Mouse (Mus musculus) heart, embryonic 11.5 days (tissue): ENCODE measurements at regions not wholly inside any gene's neighbourhood (a gene's known extent, or its start where the extent isn't known, plus 50 kb on each side); places are given as distances from the start of the nearest gene placed in this dataset.

Experiments
- ATAC-seq: fragments of 200-750 bp; cut with Nextera tagmentation; replicated peaks from 2 replicates; pipeline ENCODE4 v1.8.0; 2017; ENCODE audit warnings: moderate library complexity; ENCODE audit not compliant: insufficient number of reproducible peaks, low FRiP score, low TSS enrichment
- H3K27ac ChIP-seq: fragments of 300-500 bp; sonication (generic); 2 replicates; pipeline ENCODE4 v1.5.1; 2014; ENCODE audit warnings: mild to moderate bottlenecking, low read depth, low read length
- H3K27me3 ChIP-seq: fragments of 300-500 bp; sonication (generic); 2 replicates; pipeline ENCODE4 v1.6.1; 2014; ENCODE audit warnings: mild to moderate bottlenecking, low read length, mixed read lengths; ENCODE audit not compliant: control insufficient read depth, insufficient read depth
- H3K36me3 ChIP-seq: fragments of 300-500 bp; sonication (generic); 2 replicates; pipeline ENCODE4 v1.6.1; 2014; ENCODE audit warnings: mild to moderate bottlenecking, low read length, moderate library complexity, mixed read lengths; ENCODE audit not compliant: control insufficient read depth, insufficient read depth
- H3K4me1 ChIP-seq: fragments of 300-500 bp; sonication (generic); 2 replicates; pipeline ENCODE4 v1.6.1; 2014; ENCODE audit warnings: low read length; ENCODE audit not compliant: control insufficient read depth, insufficient read depth
- H3K4me2 ChIP-seq: fragments of 300-500 bp; sonication (generic); 2 replicates; pipeline ENCODE4 v1.6.1; 2014; ENCODE audit warnings: mild to moderate bottlenecking, moderate library complexity
- H3K4me3 ChIP-seq: fragments of 300-500 bp; sonication (generic); 2 replicates; pipeline ENCODE4 v1.5.1; 2014; ENCODE audit warnings: low read depth, low read length
- H3K9ac ChIP-seq: fragments of 300-500 bp; sonication (generic); 2 replicates; pipeline ENCODE4 v1.6.1; 2014; ENCODE audit warnings: mild to moderate bottlenecking, low read depth, low read length, moderate library complexity
- H3K9me3 ChIP-seq: fragments of 300-500 bp; sonication (generic); replicated peaks from 2 replicates; pipeline ENCODE4 v1.6.1; 2016; ENCODE audit warnings: low read length; ENCODE audit not compliant: control insufficient read depth
- WGBS: fragments of 180-500 bp; shearing (Covaris S2); extraction: QIAGEN DNeasy Blood & Tissue Kit; methylation state at CpG from one replicate; pipeline ENCODE4 v1.1.7; 2014; ENCODE audit not compliant: insufficient replicate concordance; 5-methylcytosine and 5-hydroxymethylcytosine counted together

DNA sequence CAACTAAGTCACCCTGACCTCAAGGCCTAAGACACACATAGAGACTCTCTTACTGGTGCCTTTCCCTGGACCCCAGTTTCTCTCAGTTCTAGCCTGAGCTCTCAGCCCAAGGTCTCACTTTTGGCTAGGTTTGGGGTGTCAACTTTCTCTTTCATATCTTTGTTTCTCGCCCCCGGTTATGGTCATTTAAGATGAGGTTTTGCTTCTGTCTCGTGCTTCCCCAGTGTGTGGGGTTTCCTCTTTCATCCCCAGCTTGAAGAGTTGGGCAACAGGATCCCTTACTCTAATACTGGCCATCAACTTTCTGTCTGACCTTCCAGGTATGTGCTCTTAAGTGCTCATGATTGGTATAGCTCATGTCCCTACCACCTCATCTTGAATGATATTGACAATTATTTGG lies 67.5 kb downstream of the Lmo4 start:
- no peak for ATAC-seq
- WGBS: 87% methylated on average over 3 of the region's 3 CpGs

DNA sequence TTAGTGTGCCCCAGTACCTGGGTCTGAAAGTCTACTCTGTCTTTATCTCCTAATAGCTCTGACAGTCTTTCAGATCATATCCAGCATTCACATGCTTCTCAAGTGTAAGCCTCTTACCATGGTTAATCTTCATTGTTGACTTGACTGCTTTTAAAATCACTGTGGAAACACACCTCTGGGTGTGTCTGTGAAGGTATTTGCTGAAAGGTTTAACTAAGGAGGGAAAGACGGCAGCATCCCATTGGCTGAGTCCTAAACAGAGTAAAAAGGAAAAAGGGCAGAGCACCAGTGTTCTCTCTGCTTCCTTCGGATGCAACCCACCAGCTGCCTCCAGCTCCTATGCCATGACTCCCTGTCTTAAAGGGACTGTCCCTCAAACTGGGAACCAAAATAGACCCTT lies 68.6 kb downstream of the Lmo4 start:
- H3K4me1 ChIP-seq: no peaks in the 10 kb centered on the region
- no peaks in the 10 kb centered on the region for H3K36me3 ChIP-seq
- no peak overlapping the region for H3K4me2 ChIP-seq
- ATAC-seq: no peak
- H3K9me3 ChIP-seq: no peaks in the 10 kb centered on the region
- no peak overlapping the region for H3K27ac ChIP-seq
- 66% methylated on average over 2 of the region's 2 CpGs for WGBS
- no peak overlapping the region for H3K9ac ChIP-seq
- no peaks in the 10 kb centered on the region for H3K27me3 ChIP-seq
- H3K4me3 ChIP-seq: no peak overlapping the region

More for the DNA sequence above, 67.5 kb downstream of the Lmo4 start:
- Histone ChIP-seq H3K9me3 (no peaks in the 10 kb centered on the region), H3K36me3 (no peaks in the 10 kb centered on the region), H3K9ac (no peak overlapping the region), H3K27me3 (no peaks in the 10 kb centered on the region), H3K4me2 (no peak overlapping the region), H3K4me1 (no peaks in the 10 kb centered on the region), H3K27ac (no peak overlapping the region), H3K4me3 (no peak overlapping the region)

DNA sequence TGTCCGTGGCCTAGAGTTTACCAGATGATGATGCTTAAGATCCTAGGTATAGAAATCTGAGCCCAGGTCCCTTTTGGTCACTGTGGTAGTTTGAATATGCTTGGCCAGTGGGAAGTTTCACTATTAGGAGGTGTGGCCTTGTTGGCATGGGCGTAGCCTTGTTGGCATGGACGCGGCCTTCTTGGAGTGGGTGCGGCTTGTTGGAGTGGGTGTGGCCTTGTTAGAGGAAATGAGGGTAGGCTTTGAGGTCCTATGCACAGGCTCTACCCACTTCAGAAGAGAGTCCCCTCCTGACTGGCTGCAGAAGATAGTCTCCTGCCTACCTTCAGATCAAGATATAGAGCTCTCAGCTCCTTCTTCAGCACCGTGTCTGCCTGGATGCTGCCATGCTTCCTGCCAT lies 69.4 kb downstream of the Lmo4 start:
- Histone ChIP-seq H3K36me3 (no peaks in the 10 kb centered on the region), H3K4me2 (no peak overlapping the region), H3K9ac (no peak overlapping the region), H3K9me3 (no peaks in the 10 kb centered on the region), H3K4me3 (no peak overlapping the region), H3K27ac (no peak overlapping the region), H3K27me3 (no peaks in the 10 kb centered on the region), H3K4me1 (no peaks in the 10 kb centered on the region)
- 94% methylated on average over 6 of the region's 6 CpGs for whole genome bisulfite sequencing
- ATAC-seq: no peak

DNA sequence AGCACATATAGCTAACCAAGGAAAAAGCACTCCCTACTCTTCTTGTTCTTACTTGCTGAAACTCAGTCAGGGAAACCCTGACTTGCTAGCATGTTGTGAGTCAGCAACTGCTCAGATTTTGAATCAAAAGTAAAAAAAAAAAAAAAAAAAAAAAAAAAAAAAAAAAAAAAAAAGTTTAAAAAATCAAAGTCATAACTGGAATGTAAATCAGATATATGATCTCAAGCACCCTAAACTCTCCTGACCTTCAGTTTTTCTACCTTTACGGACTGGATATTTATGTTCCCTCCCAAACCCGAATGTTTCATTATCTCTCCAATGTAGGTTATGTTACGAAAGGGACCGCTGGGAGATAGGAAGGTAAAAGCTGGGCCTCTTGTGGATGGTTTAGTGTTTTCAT lies 77.0 kb downstream of the Lmo4 start:
- Histone ChIP-seq H3K36me3 (no peaks in the 10 kb centered on the region), H3K27me3 (no peaks in the 10 kb centered on the region), H3K4me3 (no peak overlapping the region), H3K9ac (no peak overlapping the region), H3K27ac (no peak overlapping the region), H3K9me3 (no peaks in the 10 kb centered on the region), H3K4me2 (no peak overlapping the region), H3K4me1 (no peaks in the 10 kb centered on the region)
- ATAC-seq: no peak
- 86% methylated on average over 4 of the region's 4 CpGs for WGBS

DNA sequence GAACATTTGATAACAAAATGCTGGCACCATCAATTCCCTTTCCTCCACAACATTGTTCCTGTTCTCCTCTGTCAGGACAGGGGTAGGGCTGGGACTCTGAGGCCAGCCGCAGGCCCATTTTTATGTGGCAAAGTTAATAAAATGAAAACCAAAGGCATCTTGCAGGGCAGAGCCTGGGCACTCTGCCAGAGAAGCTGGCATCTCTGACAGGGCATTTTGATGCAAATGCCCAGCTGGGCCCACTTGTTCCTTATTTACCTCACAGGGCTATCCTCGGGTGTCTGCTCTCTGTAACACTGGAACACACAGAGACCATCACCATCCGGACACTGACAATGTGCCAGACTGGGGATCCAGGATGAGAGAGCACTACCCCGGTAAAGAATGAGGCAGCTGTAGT lies 80.7 kb downstream of the Lmo4 start:
- H3K36me3 ChIP-seq: no peaks in the 10 kb centered on the region
- no peaks in the 10 kb centered on the region for H3K9me3 ChIP-seq
- H3K4me2 ChIP-seq: no peak overlapping the region
- H3K27me3 ChIP-seq: no peaks in the 10 kb centered on the region
- WGBS: 77% methylated on average over 4 of the region's 4 CpGs
- no peak overlapping the region for H3K27ac ChIP-seq
- H3K9ac ChIP-seq: no peak overlapping the region
- no peak overlapping the region for H3K4me3 ChIP-seq
- no peaks in the 10 kb centered on the region for H3K4me1 ChIP-seq
- no peak for ATAC-seq

DNA sequence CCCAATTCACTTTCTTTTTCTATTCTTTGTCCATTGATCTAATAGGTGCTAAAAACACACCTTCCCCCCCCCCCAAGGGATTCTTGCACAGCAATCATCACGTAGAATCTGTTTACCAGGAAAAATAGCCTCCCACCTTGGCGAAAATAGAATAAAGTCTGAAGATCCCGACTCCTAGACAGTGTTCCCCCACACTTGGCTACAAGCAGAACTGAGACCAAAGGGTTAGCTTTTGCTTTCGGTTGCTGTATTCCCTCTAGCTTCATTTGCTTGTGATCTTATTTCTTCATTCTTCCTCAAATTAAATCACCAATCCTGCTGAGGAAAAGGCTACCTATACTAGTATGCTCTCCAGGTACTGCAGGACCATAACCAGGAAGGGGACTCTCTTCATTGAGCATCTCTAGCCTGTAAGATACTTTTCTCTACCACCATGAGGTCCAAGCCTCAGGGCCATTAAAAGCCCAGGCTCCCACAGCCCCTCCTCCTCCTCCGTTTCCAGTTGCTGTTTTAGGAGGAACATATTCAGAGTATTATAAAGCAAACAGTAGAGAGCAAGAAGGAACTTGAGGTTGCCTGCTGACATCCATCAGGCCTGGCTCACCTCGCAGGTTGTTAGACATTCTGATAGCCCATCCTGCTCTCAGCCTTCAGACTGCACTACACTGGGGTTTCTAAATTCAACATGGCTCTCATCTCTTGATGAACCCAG lies 81.5 kb downstream of the Lmo4 start:
- WGBS: 77% methylated on average over 6 of the region's 6 CpGs
- Histone ChIP-seq H3K4me1 (no peaks in the 10 kb centered on the region), H3K4me3 (no peak overlapping the region), H3K27me3 (no peaks in the 10 kb centered on the region), H3K9me3 (no peaks in the 10 kb centered on the region), H3K4me2 (no peak overlapping the region), H3K9ac (no peak overlapping the region), H3K27ac (no peak overlapping the region), H3K36me3 (no peaks in the 10 kb centered on the region)
- ATAC-seq: no peak

DNA sequence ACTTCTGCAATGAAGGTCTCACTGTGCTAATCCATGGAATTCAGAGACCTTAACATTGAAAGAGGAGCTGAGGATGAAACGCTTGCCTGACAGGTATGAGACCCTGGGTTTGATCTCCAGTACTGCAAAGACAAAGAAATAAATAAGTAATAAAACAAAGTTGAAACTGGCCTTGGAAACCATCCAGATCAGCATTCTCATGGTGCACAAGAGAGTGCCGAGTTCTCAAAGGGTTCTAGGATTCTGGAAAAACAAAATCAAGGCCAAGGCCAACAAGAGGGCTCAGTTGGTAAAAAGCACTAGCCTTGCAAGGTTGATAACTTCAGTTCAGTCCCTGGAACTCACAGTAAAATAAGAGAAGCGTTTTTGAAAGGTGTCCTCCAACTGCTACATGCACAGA lies 85.9 kb downstream of the Lmo4 start:
- H3K27me3 ChIP-seq: no peaks in the 10 kb centered on the region
- H3K9ac ChIP-seq: no peak overlapping the region
- no peak overlapping the region for H3K27ac ChIP-seq
- 67% methylated on average over 3 of the region's 3 CpGs for WGBS
- no peak overlapping the region for H3K4me3 ChIP-seq
- no peak overlapping the region for H3K4me2 ChIP-seq
- no peaks in the 10 kb centered on the region for H3K4me1 ChIP-seq
- ATAC-seq: no peak
- H3K9me3 ChIP-seq: no peaks in the 10 kb centered on the region
- no peaks in the 10 kb centered on the region for H3K36me3 ChIP-seq

DNA sequence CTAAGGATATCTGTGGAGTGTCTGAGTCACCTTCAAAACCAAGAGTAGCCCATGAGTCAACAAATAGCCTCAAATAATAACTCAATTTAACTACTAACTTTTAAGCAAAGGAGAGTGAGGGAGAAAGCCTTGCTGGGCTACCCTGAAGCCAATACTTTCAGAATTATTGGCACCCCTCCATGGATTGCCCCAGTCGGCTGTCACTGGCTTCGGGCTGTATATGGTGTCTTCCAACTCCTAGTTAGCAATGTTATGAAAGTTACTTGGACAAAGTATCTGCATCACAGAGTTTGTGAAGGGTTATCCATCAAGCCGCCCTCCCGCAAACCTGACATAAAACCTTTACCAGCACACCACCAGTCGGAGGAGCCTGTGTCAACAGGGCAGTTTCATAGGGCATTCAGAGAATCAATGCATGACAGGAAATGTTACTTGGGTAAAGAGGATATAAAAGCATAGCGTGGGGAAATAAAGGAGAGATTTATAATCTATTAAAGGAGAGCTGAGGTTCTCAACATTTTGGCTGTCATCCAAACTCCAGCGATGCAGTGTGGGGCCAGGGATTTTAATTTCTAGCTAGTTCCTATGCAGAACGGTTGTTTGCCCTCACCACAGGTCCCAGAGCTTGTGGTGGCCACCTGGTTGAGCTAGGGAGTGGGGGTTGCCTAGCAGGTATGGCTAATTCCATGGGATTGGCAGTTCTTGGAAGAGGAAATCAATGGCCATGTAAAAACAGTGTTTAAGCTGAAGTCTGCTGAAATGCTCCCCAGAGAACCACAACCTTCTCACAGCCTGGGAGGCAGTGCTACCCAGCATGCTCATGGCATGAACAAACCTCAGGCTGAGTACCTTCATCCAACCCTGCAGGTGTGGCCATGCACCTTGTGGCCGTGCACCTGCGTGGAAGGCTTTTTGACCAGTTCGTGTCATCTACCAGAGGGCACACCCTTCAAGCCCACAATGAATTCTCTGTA lies 91.1 kb downstream of the Lmo4 start:
- H3K4me3 ChIP-seq: no peak overlapping the region
- no peak for ATAC-seq
- no peak overlapping the region for H3K27ac ChIP-seq
- no peak overlapping the region for H3K9ac ChIP-seq
- no peaks in the 10 kb centered on the region for H3K9me3 ChIP-seq
- no peaks in the 10 kb centered on the region for H3K27me3 ChIP-seq
- H3K4me2 ChIP-seq: no peak overlapping the region
- no peaks in the 10 kb centered on the region for H3K36me3 ChIP-seq
- no peaks in the 10 kb centered on the region for H3K4me1 ChIP-seq
- 81% methylated on average over 11 of the region's 11 CpGs for WGBS
